Mouse (Mus musculus): ENCODE measurements around the gene Spop. TPM values are rescaled to one million over a fixed set of nuclear protein-coding genes. Genes with fewer than 3 reads are reported as not detected.

The Spop gene
- polyA plus RNA-seq, 1 experiment, result 38.5 TPM

DNA sequence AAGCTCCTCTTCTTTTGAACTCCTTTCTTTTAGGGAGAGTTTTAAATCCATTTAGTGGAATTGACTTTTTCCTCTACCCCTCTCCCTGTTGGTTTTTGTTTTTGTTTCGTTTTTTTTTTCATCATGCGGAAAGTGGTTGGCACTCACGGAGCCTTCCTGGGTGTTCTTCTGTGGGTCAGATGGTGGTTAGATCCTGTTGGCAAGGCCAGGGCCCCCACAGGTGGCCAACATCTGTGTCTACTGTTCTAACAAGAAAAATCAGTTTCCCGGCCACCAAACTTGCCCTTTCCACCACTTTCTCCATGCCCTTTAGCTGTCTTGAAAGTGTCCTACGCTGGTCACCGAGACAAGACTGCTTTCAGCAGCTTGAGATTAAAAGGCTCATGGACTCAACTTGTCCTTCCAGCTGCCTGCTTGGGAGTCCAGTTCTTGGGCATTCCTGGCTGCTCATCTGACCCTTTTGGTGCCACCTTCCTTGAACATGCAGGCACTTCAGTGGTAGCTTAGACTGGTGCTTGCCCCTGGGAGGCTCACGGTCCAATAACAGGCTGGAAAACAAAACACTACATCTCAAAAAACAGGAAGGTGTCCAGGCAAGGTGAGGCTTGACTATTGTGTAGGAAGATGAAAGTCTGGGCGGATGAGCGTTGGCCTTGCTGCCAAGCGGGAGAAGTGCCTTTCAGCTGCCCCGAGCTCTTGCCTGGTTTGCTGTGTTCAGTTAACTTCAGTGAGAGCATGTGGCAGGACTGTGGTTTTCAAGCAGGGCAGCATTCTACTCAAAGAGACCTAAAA is 21.0 kb upstream of the Spop start:
- TF ChIP-seq EP300 (IDR thresholded peaks at IDR 0.05; ENCODE audit: insufficient read depth, low read depth, low read length) (no peak), POLR2A (IDR thresholded peaks at IDR 0.05; ENCODE audit: insufficient read depth, low read length) (no peak), CTCF (IDR thresholded peaks at IDR 0.05; ENCODE audit: low read depth, low read length) (no peak)

DNA sequence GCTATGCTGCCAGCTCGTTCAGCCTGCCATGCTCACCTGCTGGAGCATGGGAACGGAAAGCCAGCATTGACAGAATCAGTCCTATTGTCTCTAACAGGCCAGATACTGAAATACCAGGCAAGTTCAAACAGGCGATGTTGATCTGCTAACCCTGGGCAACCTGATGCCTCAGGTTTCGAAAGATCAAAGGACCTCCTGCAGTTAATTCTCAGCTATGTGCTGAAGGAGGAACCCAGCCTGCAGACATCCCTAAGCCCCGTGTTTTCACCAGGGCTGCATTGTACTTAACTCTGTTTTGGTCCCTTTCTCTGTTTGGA is 20.4 kb upstream of the Spop start:
- Histone ChIP-seq H3K4me1 (ENCODE audit: control insufficient read depth, insufficient read depth, low read length) (no peaks in the 10 kb centered on the region), H3K4me3 (ENCODE audit: low read depth, low read length) (no peak overlapping the region), H3K27ac (ENCODE audit: insufficient read depth, low read length) (no peak overlapping the region), H3K36me3 (ENCODE audit: control insufficient read depth, insufficient read depth, low read length, poor library complexity, severe bottlenecking) (peaks cover 19% of the 10 kb centered on the region), H3K9ac (ENCODE audit: low read depth, poor library complexity, severe bottlenecking) (no peak overlapping the region), H3K27me3 (ENCODE audit: control insufficient read depth, insufficient read depth, low read length, poor library complexity, severe bottlenecking) (no peaks in the 10 kb centered on the region), H3K9me3 (replicated peaks; ENCODE audit: control insufficient read depth, insufficient read depth, low read length, poor library complexity, severe bottlenecking) (no peaks in the 10 kb centered on the region)
- TF ChIP-seq POLR2A (IDR thresholded peaks at IDR 0.05; ENCODE audit: insufficient read depth, low read length) (no peak), EP300 (IDR thresholded peaks at IDR 0.05; ENCODE audit: insufficient read depth, low read depth, low read length) (no peak), CTCF (IDR thresholded peaks at IDR 0.05; ENCODE audit: low read depth, low read length) (no peak)

More for the DNA sequence above, 21.0 kb upstream of the Spop start:
- H3K27ac ChIP-seq (ENCODE audit: insufficient read depth, low read length), result no peak overlapping the region
- H3K9me3 ChIP-seq (replicated peaks; ENCODE audit: control insufficient read depth, insufficient read depth, low read length, poor library complexity, severe bottlenecking), result no peaks in the 10 kb centered on the region
- no peak overlapping the region for H3K4me3 ChIP-seq (ENCODE audit: low read depth, low read length)
- H3K9ac ChIP-seq (ENCODE audit: low read depth, poor library complexity, severe bottlenecking), result no peak overlapping the region
- H3K36me3 ChIP-seq (ENCODE audit: control insufficient read depth, insufficient read depth, low read length, poor library complexity, severe bottlenecking), result peaks cover 25% of the 10 kb centered on the region
- H3K4me1 ChIP-seq (ENCODE audit: control insufficient read depth, insufficient read depth, low read length), result no peaks in the 10 kb centered on the region
- no peaks in the 10 kb centered on the region for H3K27me3 ChIP-seq (ENCODE audit: control insufficient read depth, insufficient read depth, low read length, poor library complexity, severe bottlenecking)

DNA sequence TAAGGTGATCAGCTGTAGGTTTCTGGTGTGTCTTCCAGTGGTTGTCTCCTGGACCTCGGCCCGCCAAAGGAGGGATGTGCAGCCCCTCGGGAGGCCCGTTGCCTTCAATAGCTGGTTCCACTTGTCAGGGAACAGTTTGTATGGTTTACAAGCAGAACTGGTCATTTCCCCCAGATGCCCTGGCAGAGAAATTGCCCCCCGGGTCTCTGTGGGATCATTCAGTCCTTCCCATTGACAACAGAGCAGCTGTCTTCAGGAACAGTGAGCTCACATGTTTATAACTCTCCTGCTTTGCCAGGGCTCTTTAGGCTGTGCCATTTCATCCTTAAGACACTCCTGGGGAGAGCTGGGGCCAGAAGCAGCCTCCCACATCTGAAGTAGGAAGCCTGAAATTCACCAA is 19.8 kb upstream of the Spop start:
- Histone ChIP-seq H3K36me3 (ENCODE audit: control insufficient read depth, insufficient read depth, low read length, poor library complexity, severe bottlenecking) (peaks cover 17% of the 10 kb centered on the region), H3K4me3 (ENCODE audit: low read depth, low read length) (no peak overlapping the region), H3K27ac (ENCODE audit: insufficient read depth, low read length) (no peak overlapping the region), H3K9me3 (replicated peaks; ENCODE audit: control insufficient read depth, insufficient read depth, low read length, poor library complexity, severe bottlenecking) (no peaks in the 10 kb centered on the region), H3K9ac (ENCODE audit: low read depth, poor library complexity, severe bottlenecking) (no peak overlapping the region), H3K4me1 (ENCODE audit: control insufficient read depth, insufficient read depth, low read length) (no peaks in the 10 kb centered on the region), H3K27me3 (ENCODE audit: control insufficient read depth, insufficient read depth, low read length, poor library complexity, severe bottlenecking) (no peaks in the 10 kb centered on the region)
- no peak for TF ChIP-seq POLR2A (IDR thresholded peaks at IDR 0.05; ENCODE audit: insufficient read depth, low read length)
- TF ChIP-seq EP300 (IDR thresholded peaks at IDR 0.05; ENCODE audit: insufficient read depth, low read depth, low read length), result no peak
- TF ChIP-seq CTCF (IDR thresholded peaks at IDR 0.05; ENCODE audit: low read depth, low read length), result no peak

DNA sequence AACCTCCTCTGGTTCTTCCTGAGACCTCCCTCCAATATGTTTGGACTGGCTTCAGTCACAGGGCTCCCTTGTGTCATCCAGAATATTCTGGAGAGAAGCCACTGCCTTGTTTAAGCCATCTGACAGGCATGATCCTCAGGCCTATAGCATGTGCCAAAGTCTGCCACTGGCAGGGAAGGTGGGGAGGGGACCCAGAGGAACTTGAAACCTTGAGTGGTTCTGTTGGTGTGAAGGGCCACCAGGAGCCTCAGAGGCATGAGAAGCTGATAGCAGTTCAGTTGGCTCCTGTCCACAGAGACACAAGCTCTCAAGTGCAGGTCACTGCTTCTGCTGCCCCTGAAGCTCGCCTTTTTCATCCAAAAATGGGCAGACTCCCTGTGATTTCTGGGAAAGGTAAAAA is 17.3 kb upstream of the Spop start:
- TF ChIP-seq POLR2A (IDR thresholded peaks at IDR 0.05; ENCODE audit: insufficient read depth, low read length) (no peak), EP300 (IDR thresholded peaks at IDR 0.05; ENCODE audit: insufficient read depth, low read depth, low read length) (no peak), CTCF (IDR thresholded peaks at IDR 0.05; ENCODE audit: low read depth, low read length) (no peak)
- peaks cover 2% of the 10 kb centered on the region for H3K36me3 ChIP-seq (ENCODE audit: control insufficient read depth, insufficient read depth, low read length, poor library complexity, severe bottlenecking)
- H3K4me3 ChIP-seq (ENCODE audit: low read depth, low read length), result no peak overlapping the region
- H3K4me1 ChIP-seq (ENCODE audit: control insufficient read depth, insufficient read depth, low read length), result no peaks in the 10 kb centered on the region
- H3K9me3 ChIP-seq (replicated peaks; ENCODE audit: control insufficient read depth, insufficient read depth, low read length, poor library complexity, severe bottlenecking), result no peaks in the 10 kb centered on the region
- H3K27me3 ChIP-seq (ENCODE audit: control insufficient read depth, insufficient read depth, low read length, poor library complexity, severe bottlenecking), result no peaks in the 10 kb centered on the region
- no peak overlapping the region for H3K9ac ChIP-seq (ENCODE audit: low read depth, poor library complexity, severe bottlenecking)
- H3K27ac ChIP-seq (ENCODE audit: insufficient read depth, low read length), result no peak overlapping the region

DNA sequence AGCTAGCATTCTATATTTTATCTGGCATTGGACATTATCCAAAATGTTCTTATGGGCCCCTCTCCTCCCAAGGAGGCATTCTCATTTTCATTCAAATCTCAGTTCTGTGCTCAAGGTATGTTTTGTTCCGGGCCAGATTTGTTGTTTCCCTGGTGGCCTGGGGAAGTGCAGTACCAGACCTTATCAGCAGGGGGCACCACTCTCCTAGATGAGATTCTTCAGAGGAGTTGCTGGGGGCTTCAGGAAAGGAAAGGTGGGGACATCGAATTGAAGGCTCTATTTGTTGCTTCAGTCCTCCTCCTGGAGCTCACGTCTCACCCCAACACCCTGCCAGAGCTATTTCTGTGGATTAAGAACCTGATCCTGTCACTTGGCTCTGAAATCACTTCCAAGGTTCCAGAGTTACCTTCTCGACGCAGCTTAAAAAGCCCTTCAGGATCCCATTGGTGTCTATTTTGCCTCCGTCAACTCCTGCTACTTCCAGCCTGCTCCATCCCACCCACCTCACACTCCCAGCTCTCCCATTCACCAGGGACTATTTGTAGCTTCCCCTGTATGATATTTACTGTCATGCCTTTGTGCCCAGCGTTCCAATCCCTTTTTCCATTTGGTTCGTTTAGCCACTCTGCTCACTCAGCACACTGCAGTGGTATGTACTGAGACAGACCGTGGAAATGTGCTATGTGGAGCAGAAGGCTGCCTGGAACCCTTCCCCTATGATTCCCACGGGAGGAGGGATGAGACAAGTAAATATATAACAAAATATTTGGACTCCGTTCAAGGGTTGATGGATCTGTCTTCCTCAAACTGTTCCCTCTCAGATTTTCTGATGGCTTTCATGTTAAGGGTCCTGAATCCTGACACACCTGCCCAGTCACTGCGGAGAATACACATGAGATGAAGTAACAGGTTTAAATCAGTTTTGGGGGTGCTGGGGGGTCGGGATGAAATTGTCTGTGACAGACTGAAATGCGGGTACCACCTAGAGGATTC is 15.7 kb upstream of the Spop start:
- Histone ChIP-seq H3K27ac (ENCODE audit: insufficient read depth, low read length) (no peak overlapping the region), H3K4me1 (ENCODE audit: control insufficient read depth, insufficient read depth, low read length) (no peaks in the 10 kb centered on the region), H3K9me3 (replicated peaks; ENCODE audit: control insufficient read depth, insufficient read depth, low read length, poor library complexity, severe bottlenecking) (no peaks in the 10 kb centered on the region), H3K36me3 (ENCODE audit: control insufficient read depth, insufficient read depth, low read length, poor library complexity, severe bottlenecking) (no peaks in the 10 kb centered on the region), H3K27me3 (ENCODE audit: control insufficient read depth, insufficient read depth, low read length, poor library complexity, severe bottlenecking) (no peaks in the 10 kb centered on the region), H3K4me3 (ENCODE audit: low read depth, low read length) (no peak overlapping the region), H3K9ac (ENCODE audit: low read depth, poor library complexity, severe bottlenecking) (no peak overlapping the region)
- TF ChIP-seq CTCF (IDR thresholded peaks at IDR 0.05; ENCODE audit: low read depth, low read length) (peak; percentile 88), POLR2A (IDR thresholded peaks at IDR 0.05; ENCODE audit: insufficient read depth, low read length) (no peak)
